21 mouse cellular contexts compared by ENCODE assay signal in the genomic region with DNA sequence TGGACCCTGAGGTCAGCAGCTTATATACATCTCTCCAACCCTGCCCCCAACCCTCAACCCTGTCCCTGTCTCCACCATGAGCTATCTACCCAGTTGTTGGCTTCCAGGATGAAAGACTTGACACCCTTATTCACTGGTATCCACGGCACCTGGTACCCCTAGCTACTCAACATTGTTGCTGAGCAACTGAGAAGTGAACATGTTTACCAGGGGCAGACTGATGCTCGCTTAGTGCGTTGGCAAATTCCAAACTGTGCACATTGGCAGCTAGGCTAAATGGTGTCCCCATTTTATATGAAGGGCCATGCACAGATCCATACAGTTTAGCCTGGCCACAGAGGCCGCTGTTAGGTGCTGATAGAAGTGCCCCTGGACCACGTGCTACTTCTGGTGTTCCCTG.
"Had no signal": no experiment of that assay in that cellular context is flagged by ENCODE, and none has a peak within 500 bp of the region (broad histone marks: within the 10 kb centered on the region; RNA-seq: fewer than 3 reads in every experiment).

No protein-coding gene starts in this region.

- H3K27ac ChIP-seq: heart, embryonic 10.5 days; hindbrain, embryonic 10.5 days; hindbrain, embryonic 12.5 days; hindbrain, embryonic 14.5 days; intestine, embryonic 15.5 days; left cerebral cortex, adult 2 months; limb, embryonic 10.5 days; limb, embryonic 12.5 days; liver, embryonic 14.5 days had no signal

- DNase-seq: gastrocnemius, postnatal 14 days; heart, adult 18-20 months; heart, postnatal 10 days; heart, postnatal 4 days; kidney, adult 18-20 months; kidney, adult 8-10 months; kidney, postnatal 10 days; kidney, postnatal 25 days; kidney, postnatal 4 days; liver; lung, adult 18-20 months had no signal

- H3K4me3 ChIP-seq: heart, embryonic 10.5 days; heart, embryonic 12.5 days; hindbrain, embryonic 10.5 days; hindbrain, embryonic 12.5 days; intestine, embryonic 15.5 days; left cerebral cortex, adult 2 months; limb, embryonic 10.5 days; limb, embryonic 12.5 days had no signal
